In the genomic region with DNA sequence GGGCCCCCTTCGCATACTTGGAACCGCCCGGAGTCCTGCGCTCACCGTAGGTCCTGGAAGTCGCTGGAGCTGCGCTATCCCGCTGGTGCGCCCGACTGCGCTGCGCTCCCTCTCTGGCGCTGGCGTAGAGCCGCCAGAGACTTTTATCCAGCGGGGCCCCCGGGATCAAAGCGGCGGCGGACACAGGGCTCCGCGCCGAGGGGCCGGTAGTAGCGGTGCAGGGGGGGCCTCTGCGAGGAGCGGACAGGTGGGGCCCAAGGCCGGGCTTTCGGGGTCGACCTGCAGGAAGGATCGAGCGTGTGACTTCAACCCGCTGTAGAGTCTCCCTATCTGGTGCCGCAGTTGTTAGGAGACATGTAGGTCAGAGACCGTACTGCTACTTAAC, we compare ENCODE assay signal across 8 mouse cellular contexts. TPM values are rescaled to one million over a fixed set of nuclear protein-coding genes. Genes with fewer than 3 reads are reported as not detected.
DNase-seq lines count a peak whose midpoint lies in the region; ATAC-seq lines count a peak whose summit lies in the region.

A gene (minus strand): TSS at position 100 of the 385 bp plus-strand sequence.

- H3K4me1 ChIP-seq in kidney, embryonic 14.5 days (ENCODE audit: control insufficient read depth, insufficient read depth, low read length), result peaks cover 18% of the 10 kb centered on the region
- peaks cover 3% of the 10 kb centered on the region; the same call in 1 of the 2 replicates for H3K4me1 ChIP-seq in brown adipose tissue, adult 24 weeks (ENCODE audit: control insufficient read depth, insufficient read depth, insufficient read length, low read length)
- peaks cover 17% of the 10 kb centered on the region for H3K4me1 ChIP-seq in hindbrain, embryonic 11.5 days (replicated peaks; ENCODE audit: control insufficient read depth, insufficient read depth, low read length)
- peaks cover 19% of the 10 kb centered on the region for H3K4me1 ChIP-seq in midbrain, embryonic 13.5 days (replicated peaks)

- peak within 1 kb of the TSS; percentile 77 for H3K4me2 ChIP-seq in kidney, embryonic 14.5 days (replicated peaks; ENCODE audit: low read depth, low read length)
- H3K4me2 ChIP-seq in hindbrain, embryonic 11.5 days (replicated peaks; ENCODE audit: low read depth, low read length), result peak within 1 kb of the TSS; percentile 53
- H3K4me2 ChIP-seq in midbrain, embryonic 13.5 days (replicated peaks), result peak within 1 kb of the TSS; percentile 60

- under 1% methylated on average over 35 of the region's 35 CpGs for WGBS in kidney, embryonic 14.5 days
- 1% methylated on average over 34 of the region's 35 CpGs for WGBS in hindbrain, embryonic 11.5 days
- under 1% methylated on average over 35 of the region's 35 CpGs for whole genome bisulfite sequencing in midbrain, embryonic 13.5 days

- no peak for DNase-seq in kidney, postnatal 10 days
- DNase-seq in hindbrain, embryonic 11.5 days (ENCODE audit: low spot score), result no peak
- DNase-seq in layer of hippocampus, postnatal 36 days, result no peak

- H3K27ac ChIP-seq in kidney, embryonic 14.5 days (ENCODE audit: low read depth, low read length), result no peak within 1 kb of the TSS
- H3K27ac ChIP-seq in brown adipose tissue, adult 24 weeks (replicated peaks; ENCODE audit: low read depth, low read length), result no peak within 1 kb of the TSS
- no peak within 1 kb of the TSS for H3K27ac ChIP-seq in hindbrain, embryonic 11.5 days (ENCODE audit: low read depth, low read length)
- no peak within 1 kb of the TSS for H3K27ac ChIP-seq in midbrain, embryonic 13.5 days

- H3K4me3 ChIP-seq in kidney, embryonic 14.5 days (ENCODE audit: low read length), result peak within 1 kb of the TSS; percentile 36
- H3K4me3 ChIP-seq in brown adipose tissue, adult 24 weeks (ENCODE audit: insufficient read depth, low read depth, low read length), result peak within 1 kb of the TSS; percentile 53
- H3K4me3 ChIP-seq in hindbrain, embryonic 11.5 days (ENCODE audit: low read depth, low read length), result peak within 1 kb of the TSS; percentile 37
- peak within 1 kb of the TSS; percentile 38 for H3K4me3 ChIP-seq in midbrain, embryonic 13.5 days (replicated peaks)

- H3K9me3 ChIP-seq in kidney, embryonic 14.5 days (ENCODE audit: control insufficient read depth, low read length), result no peaks in the 10 kb centered on the region
- no peaks in the 10 kb centered on the region for H3K9me3 ChIP-seq in hindbrain, embryonic 11.5 days (ENCODE audit: control insufficient read depth, low read length)
- no peaks in the 10 kb centered on the region for H3K9me3 ChIP-seq in midbrain, embryonic 13.5 days

- H3K27me3 ChIP-seq in kidney, embryonic 14.5 days (ENCODE audit: control insufficient read depth, insufficient read depth, low read length), result peaks cover 67% of the 10 kb centered on the region
- H3K27me3 ChIP-seq in hindbrain, embryonic 11.5 days (ENCODE audit: control insufficient read depth, insufficient read depth, low read length), result peaks cover 66% of the 10 kb centered on the region
- H3K27me3 ChIP-seq in midbrain, embryonic 13.5 days, result peaks cover 93% of the 10 kb centered on the region

- no peaks in the 10 kb centered on the region for H3K36me3 ChIP-seq in kidney, embryonic 14.5 days (ENCODE audit: control insufficient read depth, insufficient read depth, low read length)
- H3K36me3 ChIP-seq in hindbrain, embryonic 11.5 days (ENCODE audit: control insufficient read depth, insufficient read depth, low read length), result no peaks in the 10 kb centered on the region
- no peaks in the 10 kb centered on the region for H3K36me3 ChIP-seq in midbrain, embryonic 13.5 days

- peak within 1 kb of the TSS; percentile 44 for H3K9ac ChIP-seq in kidney, embryonic 14.5 days (ENCODE audit: low read depth, low read length)
- H3K9ac ChIP-seq in hindbrain, embryonic 11.5 days (ENCODE audit: low read depth, low read length), result peak within 1 kb of the TSS; percentile 27; the same call in 1 of the 2 replicates
- H3K9ac ChIP-seq in midbrain, embryonic 13.5 days (replicated peaks), result no peak within 1 kb of the TSS

- no peak for ATAC-seq in kidney, embryonic 14.5 days (ENCODE audit: low FRiP score, low TSS enrichment)
- ATAC-seq in hindbrain, embryonic 11.5 days (ENCODE audit: low FRiP score), result no peak
- no peak for ATAC-seq in midbrain, embryonic 13.5 days
- ATAC-seq in erythroid progenitor cell, adult 5-6 weeks (replicated peaks; ENCODE audit: low FRiP score, poor library complexity, severe bottlenecking), result no peak
- ATAC-seq in cerebellum, adult (ENCODE audit: insufficient number of reproducible peaks, low FRiP score, low TSS enrichment), result no peak

RNA-seq across cellular contexts. Expression of the gene that starts here (rescaled TPM):
- polyA plus RNA-seq in kidney, embryonic 14.5 days (2014; fragmentation: Nextera tagmentation; extraction: Ambion mirVana), result 6.9 and 9.9 TPM in 2 replicates
- not detected in 2 replicates for polyA plus RNA-seq in brown adipose tissue, adult 24 weeks (2012; ENCODE audit: insufficient read depth, insufficient read length, missing spikeins)
- polyA plus RNA-seq in hindbrain, embryonic 11.5 days (2014; fragmentation: Nextera tagmentation; extraction: Ambion mirVana), result 1.7 and 2.1 TPM in 2 replicates
- 0.46 and 0.65 TPM in 2 replicates for polyA plus RNA-seq in midbrain, embryonic 13.5 days (2015; fragmentation: Nextera tagmentation; extraction: Ambion mirVana)
- not detected in 2 replicates for total RNA-seq in erythroid progenitor cell, adult 5-6 weeks (2015; ENCODE audit: low replicate concordance)
- total RNA-seq in erythroid progenitor cell, adult 5-6 weeks (2017; ENCODE audit: low replicate concordance), result not detected in 2 replicates
- total RNA-seq in layer of hippocampus, postnatal 36 days (2021), result 1 to 10 TPM; 3.6 to 3.7 TPM

Comparison
In these comparisons a context has a peak if more than half of its experiments do, and no peak if none do; other contexts are left out.
1. RNA of the gene that starts here (total RNA-seq): 3.6 to 3.7 TPM in layer of hippocampus, postnatal 36 days; not detected in erythroid progenitor cell, adult 5-6 weeks; every median in the first group is over 4 times any median in the second.
2. Peak in every context shown above with its lines, with median percentiles within 50 percentile points of each other: H3K4me2 ChIP-seq and H3K4me3 ChIP-seq.